Mouse (Mus musculus) gastrocnemius, postnatal 14 days (tissue): ENCODE measurements at regions not wholly inside any gene's neighbourhood (a gene's known extent, or its start where the extent isn't known, plus 50 kb on each side); places are given as distances from the start of the nearest gene placed in this dataset.
A peak's percentile ranks its signal among the peaks of the same experiment; 100 is the strongest.
"Not testable (repeated sequence)": the region's sequence is repeated elsewhere in the genome, so short reads cannot be mapped to it uniquely, and the experiment has no call there.

Source experiments
- DNase-seq: peaks from one replicate; pipeline ENCODE4 v3.0.0; 2021; ENCODE audit warnings: mixed read lengths
- intact Hi-C: fragments of 180-260 bp; cut with DNase I; formaldehyde crosslinking; loops from one replicate; pipeline ENCODE4 v1.15.1; 2025; ENCODE audit warnings: low total_unique reads

DNA sequence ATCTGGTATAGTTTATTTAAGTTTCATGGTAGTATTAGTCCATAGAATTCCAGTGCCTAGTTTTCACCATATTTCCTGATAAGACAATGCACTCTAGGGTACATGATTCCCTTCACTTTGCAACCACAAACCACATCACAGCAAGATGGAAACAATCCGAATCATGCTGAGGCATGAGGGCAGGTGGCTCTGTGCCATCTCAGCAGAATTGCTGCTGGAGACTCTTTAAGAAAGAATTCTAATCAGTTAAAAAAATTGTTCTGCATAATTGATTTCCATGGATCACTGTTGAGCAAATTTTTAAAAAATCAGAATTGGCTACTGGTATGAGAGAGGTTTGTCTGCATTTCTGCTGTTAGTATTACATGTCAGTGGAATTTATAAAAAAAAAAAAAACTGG lies 1451.1 kb upstream of the Pcdh20 start:
- intact Hi-C loops, result no loop called here
- no peak for DNase-seq

DNA sequence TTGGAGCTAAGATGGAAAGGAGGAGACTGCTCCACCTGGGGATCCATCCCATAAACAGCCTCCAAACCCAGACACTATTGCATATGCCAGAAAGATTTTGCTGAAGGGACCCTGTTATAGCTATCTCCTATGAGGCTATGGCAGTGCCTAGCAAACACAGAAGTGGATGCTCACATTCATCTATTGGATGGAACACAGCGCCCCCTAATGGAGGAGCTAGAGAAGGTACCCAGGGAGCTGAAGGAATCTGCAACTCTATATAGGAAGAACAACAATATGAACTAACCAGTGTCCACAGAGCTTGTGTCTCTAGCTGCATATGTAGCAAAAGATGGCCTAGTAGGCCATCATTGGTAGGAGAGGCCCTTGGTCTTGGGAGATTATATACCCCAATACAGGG lies 1449.4 kb upstream of the Pcdh20 start:
- intact Hi-C loops, DNase-seq: not testable (repeated sequence)

DNA sequence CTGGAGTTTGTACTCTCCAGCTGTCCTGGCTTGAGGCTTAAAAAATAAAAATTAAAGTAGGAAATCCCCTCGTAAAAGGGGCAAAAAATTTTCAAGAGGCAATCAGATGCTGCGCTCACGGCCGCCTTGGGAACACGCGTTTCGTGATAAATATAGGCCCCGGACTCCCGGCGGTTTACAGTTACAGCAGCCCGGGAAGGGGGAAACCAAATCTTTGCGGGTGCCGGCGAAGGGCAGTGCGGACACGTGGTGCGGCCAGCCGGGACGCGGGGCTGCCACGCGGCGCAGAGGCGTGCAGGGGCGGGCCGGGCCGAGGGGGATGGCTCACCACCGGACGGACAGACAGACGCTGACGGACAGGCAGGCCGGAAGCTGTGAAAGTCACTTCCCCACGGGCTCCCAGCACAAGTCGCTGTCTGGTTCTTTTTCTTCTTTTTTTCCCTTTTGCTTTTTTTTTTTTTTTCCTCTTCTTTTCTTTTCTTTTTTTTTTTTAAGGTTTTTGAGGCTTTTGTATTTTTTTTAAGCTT lies 1427.6 kb upstream of the Pcdh20 start:
- intact Hi-C loops, DNase-seq: not testable (repeated sequence)

DNA sequence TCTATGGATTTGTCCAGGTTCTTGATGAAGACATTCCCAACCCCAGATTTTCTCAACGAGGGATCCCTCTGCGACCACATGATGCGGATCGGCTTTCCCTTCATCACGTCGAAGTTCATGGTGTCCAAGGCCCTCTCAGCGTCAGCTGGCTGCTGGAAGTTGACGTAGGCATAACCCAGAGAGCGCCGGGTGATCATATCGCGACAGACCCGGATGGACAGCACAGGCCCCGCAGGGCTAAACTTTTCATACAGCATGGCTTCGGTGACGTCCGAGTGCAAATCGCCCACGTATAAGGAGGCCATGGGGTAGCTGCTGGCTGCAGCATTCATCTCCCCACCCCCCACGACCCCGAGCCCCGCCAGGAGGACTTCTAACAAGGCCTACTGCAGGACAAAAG lies 1426.9 kb upstream of the Pcdh20 start:
- intact Hi-C loops, DNase-seq: not testable (repeated sequence)

DNA sequence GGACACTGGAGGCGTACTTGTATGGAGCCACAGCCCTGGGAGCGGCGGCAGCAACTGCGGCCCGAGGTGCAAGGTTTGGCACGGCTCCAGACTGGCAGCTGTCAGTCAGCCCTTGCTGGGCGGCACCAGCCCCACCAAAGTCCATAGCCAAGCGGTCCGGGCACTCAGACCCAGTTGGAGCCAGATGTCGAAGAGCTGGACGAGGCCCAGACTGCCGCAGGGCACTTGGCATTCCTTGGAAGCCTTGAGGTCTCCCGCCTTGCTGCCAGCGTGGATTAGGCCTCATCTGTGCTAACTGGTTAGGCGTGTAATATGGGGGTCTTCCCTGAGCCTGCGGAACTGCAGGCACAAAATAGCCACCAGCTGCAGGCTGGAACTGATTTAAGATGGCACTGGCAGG lies 1425.7 kb upstream of the Pcdh20 start:
- DNase-seq, result peak; percentile 14
- intact Hi-C loops, result not testable (repeated sequence)
